Mouse (Mus musculus): Measurements from ENCODE around the gene Apopt1.

GRCm38 (mm10) chr12:111713004-111713651 is at the start of gene Apopt1, which contains the start of gene Bag5:
- peak; percentile 14; the same call in 1 of the 2 replicates for TF ChIP-seq CTCF (IDR thresholded peaks at IDR 0.05; ENCODE audit: low read depth, low read length)
- TF ChIP-seq POLR2A (IDR thresholded peaks at IDR 0.05; ENCODE audit: extremely low read depth, insufficient read depth, low read length): peak; percentile 62; the same call in 1 of the 2 replicates

Measured in liver, adult 2 months (tissue).